Mouse (Mus musculus) heart, embryonic 13.5 days (tissue): ENCODE results near the gene Dph5. TPM values are rescaled to one million over a fixed set of nuclear protein-coding genes. Genes with fewer than 3 reads are reported as not detected.

ENCODE experiments used
- ATAC-seq: fragments of 200-750 bp; cut with Nextera tagmentation; 2 replicates; pipeline ENCODE4 v1.8.0; 2017; ENCODE audit warnings: moderate TSS enrichment; ENCODE audit not compliant: insufficient number of reproducible peaks, low FRiP score, low TSS enrichment; ENCODE audit errors: extremely low read depth
- H3K27ac ChIP-seq: fragments of 300-500 bp; sonication (generic); replicated peaks from 2 replicates; pipeline ENCODE4 v1.5.1; 2015; ENCODE audit warnings: moderate library complexity, mild to moderate bottlenecking, inconsistent platforms
- H3K27me3 ChIP-seq: fragments of 300-500 bp; sonication (generic); replicated peaks from 2 replicates; pipeline ENCODE4 v1.6.1; 2015; ENCODE audit warnings: mild to moderate bottlenecking, inconsistent platforms
- H3K36me3 ChIP-seq: fragments of 300-500 bp; sonication (generic); 2 replicates; pipeline ENCODE4 v1.6.1; 2015; ENCODE audit warnings: mild to moderate bottlenecking, inconsistent platforms
- H3K4me1 ChIP-seq: fragments of 300-500 bp; sonication (generic); 2 replicates; pipeline ENCODE4 v1.6.1; 2015; ENCODE audit warnings: inconsistent platforms
- H3K4me2 ChIP-seq: fragments of 300-500 bp; sonication (generic); 2 replicates; pipeline ENCODE4 v1.6.1; 2015; ENCODE audit warnings: inconsistent platforms, mild to moderate bottlenecking, moderate library complexity
- H3K4me3 ChIP-seq: fragments of 300-500 bp; sonication (generic); 2 replicates; pipeline ENCODE4 v1.5.1; 2015; ENCODE audit warnings: moderate library complexity, mild to moderate bottlenecking, inconsistent platforms
- H3K9ac ChIP-seq: fragments of 300-500 bp; sonication (generic); 2 replicates; pipeline ENCODE4 v1.6.1; 2015; ENCODE audit warnings: inconsistent platforms, mild to moderate bottlenecking, moderate library complexity
- H3K9me3 ChIP-seq: fragments of 300-500 bp; sonication (generic); 2 replicates; pipeline ENCODE4 v1.6.1; 2016; ENCODE audit warnings: inconsistent platforms
- WGBS: fragments of 180-500 bp; shearing (Covaris S2); methylation state at CpG from one replicate; pipeline ENCODE4 v1.1.7; 2015; ENCODE audit warnings: mixed read lengths; 5-methylcytosine and 5-hydroxymethylcytosine counted together
- polyA plus RNA-seq: library from polyadenylated mRNA; unstranded; fragments of >200 nt; fragmentation: Nextera tagmentation; extraction: Ambion mirVana; gene quantifications from 2 replicates; pipeline ENCODE4 v1.2.1, GENCODE M21; 2015

Dph5 gene
- polyA plus RNA-seq, result 17.5 and 18.7 TPM in 2 replicates

DNA sequence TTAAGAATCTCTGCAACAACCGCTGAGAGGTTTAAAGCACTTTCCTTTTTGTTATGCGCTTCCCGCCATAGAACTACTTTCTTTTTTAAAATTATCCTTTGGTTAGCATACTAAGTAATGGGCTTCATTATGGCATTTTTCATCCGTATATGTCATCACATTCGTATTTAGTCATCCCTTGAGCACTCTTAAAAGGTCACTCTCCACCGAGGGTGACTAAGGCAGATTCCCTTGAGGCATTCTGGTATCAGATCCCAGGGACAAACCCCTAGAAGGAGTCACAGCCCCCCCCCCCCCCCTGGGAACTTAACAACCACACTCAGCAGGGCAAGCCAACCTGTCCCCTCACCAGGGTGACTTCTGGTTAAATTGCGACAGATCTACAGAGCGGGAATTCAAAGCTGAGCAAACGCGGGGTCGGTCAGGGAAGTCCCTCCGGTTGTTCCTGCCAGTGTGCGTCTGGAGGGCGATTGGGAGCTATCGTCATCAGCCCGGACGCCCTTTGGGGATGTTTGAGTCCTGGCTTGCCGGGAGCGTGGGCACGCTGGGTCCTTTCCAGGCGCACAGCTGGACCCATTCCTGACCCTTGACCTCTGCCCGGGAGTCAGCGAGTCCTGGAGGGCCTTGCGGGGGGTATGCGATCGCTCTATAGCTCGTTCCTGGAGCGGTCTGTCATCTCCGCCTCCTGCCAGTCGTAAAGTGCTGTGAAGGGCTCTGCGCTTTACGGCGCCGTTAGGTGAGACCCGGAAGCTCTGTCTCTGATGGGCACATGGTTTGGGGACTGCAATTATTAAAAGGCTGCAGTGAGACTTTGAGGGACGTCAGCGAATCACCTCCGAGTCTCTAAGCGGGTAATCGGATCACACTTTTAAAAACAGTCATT lies at the start of gene Dph5:
TSS of gene Dph5 (plus strand) at position 411 of the 883 bp plus-strand sequence.
- Histone ChIP-seq H3K4me3 (peak within 1 kb of the TSS; percentile 84), H3K9me3 (no peaks in the 10 kb centered on the region), H3K27ac (peak within 1 kb of the TSS; percentile 87), H3K4me2 (peak within 1 kb of the TSS; percentile 91), H3K4me1 (peaks cover 7% of the 10 kb centered on the region), H3K27me3 (no peaks in the 10 kb centered on the region), H3K36me3 (peaks cover 6% of the 10 kb centered on the region; the same call in 1 of the 2 replicates), H3K9ac (peak within 1 kb of the TSS; percentile 90)
- 1% methylated on average over 40 of the region's 40 CpGs for WGBS
- ATAC-seq, result peak; percentile 77

DNA sequence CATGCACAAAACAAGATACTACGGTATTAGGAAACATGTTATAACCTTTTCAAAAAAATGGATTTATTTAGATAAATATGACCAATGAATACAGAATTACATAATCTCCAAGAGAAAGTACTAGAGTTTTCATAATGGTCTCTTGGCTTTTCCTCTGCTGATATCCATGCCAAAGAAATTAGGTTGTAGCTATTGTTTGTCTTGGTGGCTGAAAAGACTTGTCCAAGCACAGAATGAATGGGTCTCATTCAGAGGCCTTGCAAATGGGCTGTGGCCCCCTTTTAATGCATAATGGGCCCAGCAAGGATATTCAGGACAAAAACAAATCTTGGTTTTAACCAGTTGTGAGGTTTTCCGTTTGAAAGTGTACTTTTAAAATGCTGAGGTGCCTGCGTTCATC lies 43.1 kb upstream of the Dph5 start:
- H3K9me3 ChIP-seq, result no peaks in the 10 kb centered on the region
- H3K4me3 ChIP-seq, result no peak overlapping the region
- no peak overlapping the region for H3K4me2 ChIP-seq
- ATAC-seq, result no peak
- no peaks in the 10 kb centered on the region for H3K36me3 ChIP-seq
- no peaks in the 10 kb centered on the region for H3K4me1 ChIP-seq
- no peak overlapping the region for H3K9ac ChIP-seq
- H3K27ac ChIP-seq, result no peak overlapping the region
- WGBS, result 76% methylated on average over 3 of the region's 3 CpGs
- no peaks in the 10 kb centered on the region for H3K27me3 ChIP-seq

DNA sequence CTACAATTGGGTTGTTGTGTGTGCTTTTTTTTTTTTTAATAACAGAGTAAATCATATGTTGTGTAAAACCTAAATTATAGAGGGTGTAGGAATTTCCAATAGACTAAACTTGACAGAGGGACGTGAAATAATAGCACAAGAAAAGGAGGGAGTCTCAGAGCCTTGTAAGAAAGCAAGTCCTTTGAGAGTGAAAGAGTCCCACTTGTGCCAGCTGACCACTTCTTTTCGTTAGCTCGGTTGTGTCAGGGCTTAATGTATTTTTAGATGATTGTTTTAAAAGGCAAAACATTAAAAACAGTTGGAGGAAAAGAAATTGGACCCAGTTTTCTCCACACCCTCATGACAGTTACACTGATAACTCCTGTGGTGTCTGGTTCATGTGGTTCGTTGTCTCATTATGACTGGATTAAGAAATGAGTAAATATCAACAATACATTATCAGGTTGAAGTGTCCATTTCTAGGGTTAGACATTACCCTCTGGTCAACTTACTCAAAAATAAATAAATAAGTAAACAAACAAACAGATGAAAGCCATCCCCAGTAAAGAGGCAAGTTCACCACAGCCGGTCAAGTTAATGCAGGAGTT lies 42.5 kb upstream of the Dph5 start:
- ATAC-seq, result no peak
- H3K9me3 ChIP-seq, result no peaks in the 10 kb centered on the region
- no peak overlapping the region for H3K9ac ChIP-seq
- H3K36me3 ChIP-seq, result no peaks in the 10 kb centered on the region
- no peak overlapping the region for H3K4me3 ChIP-seq
- no peak overlapping the region for H3K27ac ChIP-seq
- 70% methylated on average over 5 of the region's 5 CpGs for WGBS
- no peaks in the 10 kb centered on the region for H3K27me3 ChIP-seq
- H3K4me2 ChIP-seq, result no peak overlapping the region
- H3K4me1 ChIP-seq, result no peaks in the 10 kb centered on the region

DNA sequence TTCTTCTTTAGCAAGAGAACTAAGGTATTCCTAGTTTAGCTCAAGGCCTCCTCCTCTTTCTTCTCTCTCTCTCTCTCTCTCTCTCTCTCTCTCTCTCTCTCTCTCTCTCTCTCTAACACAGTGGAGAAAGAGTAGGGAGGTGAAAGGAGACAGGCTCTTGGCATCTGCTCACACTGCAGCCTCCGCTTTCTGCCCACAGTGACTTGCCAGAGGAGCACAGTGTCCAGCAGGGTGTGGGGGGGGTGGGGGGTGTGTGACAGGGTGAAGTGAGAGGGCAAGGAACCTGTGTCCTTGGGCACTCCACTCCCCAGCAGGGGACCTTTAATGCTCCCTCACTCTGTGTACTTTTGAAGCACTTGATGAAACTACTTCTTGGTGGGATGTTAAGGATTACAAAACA lies 41.9 kb upstream of the Dph5 start:
- H3K27me3 ChIP-seq, result no peaks in the 10 kb centered on the region
- no peaks in the 10 kb centered on the region for H3K4me1 ChIP-seq
- no peaks in the 10 kb centered on the region for H3K9me3 ChIP-seq
- H3K36me3 ChIP-seq, result no peaks in the 10 kb centered on the region
- H3K27ac ChIP-seq, result no peak overlapping the region
- ATAC-seq, result no peak
- H3K4me2 ChIP-seq, result no peak overlapping the region
- WGBS, result 56% methylated on average over 1 of the region's 1 CpGs
- no peak overlapping the region for H3K9ac ChIP-seq
- no peak overlapping the region for H3K4me3 ChIP-seq

DNA sequence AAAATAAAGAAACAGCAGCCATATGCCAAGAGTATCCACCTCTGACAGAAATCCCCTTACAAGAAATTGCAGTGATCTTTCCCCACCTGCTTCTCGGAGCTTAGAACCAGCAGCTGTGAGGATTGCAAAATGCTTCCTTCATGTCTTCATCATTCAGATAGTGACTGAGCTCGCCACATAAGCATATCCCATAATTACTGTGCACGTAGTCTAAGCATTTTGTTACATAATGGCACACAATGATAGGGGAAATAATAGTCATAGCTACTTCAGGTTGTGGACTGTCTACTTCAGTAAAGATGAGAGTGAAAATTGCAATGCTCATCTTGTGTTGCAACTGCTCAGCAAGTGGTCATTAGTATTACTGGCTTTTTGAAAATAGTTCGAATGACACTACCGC lies 41.5 kb upstream of the Dph5 start:
- 82% methylated on average over 5 of the region's 5 CpGs for WGBS
- no peak for ATAC-seq

DNA sequence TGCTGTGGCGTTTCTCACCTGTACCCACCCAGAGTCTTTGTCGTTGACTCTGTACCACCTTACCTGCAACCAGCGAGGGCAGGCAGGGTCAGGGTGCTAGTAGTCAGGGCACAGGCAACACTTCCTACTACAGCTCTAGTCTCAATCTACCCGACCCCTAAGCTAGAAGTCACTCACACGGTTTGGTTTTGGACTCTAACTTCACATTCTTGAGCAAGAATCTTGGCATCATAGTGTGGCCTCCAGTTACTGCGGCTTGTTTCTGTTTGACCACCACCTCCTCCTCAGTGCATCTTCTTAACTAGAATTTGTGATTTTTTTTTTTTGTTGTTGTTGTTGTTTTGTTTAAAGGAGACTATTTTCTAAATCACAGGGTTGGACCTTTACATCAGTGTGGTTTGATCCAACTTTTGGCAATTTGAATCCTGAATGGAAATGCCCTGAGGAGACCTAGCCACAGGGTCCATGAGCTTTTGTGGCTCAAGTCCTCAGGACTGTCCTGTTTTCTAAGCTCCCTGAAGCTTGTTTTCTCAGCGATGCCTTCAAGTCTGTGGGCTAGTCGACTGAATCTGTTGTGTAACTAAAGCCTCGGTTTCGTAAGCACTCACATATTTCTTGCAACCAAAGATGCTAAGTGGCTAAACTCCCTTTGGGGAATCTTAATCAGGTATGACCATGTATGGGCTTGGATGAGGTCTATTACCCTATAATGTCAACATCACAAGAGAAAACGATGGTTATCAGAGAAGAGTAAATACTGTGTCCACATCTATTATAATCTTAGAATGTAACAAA lies 38.8 kb upstream of the Dph5 start:
- ATAC-seq, result no peak
- Histone ChIP-seq H3K4me1 (no peaks in the 10 kb centered on the region), H3K4me2 (no peak overlapping the region), H3K9me3 (no peaks in the 10 kb centered on the region), H3K4me3 (no peak overlapping the region), H3K36me3 (no peaks in the 10 kb centered on the region), H3K27me3 (no peaks in the 10 kb centered on the region), H3K9ac (no peak overlapping the region), H3K27ac (no peak overlapping the region)
- WGBS, result 81% methylated on average over 11 of the region's 11 CpGs

More for the DNA sequence above, 41.5 kb upstream of the Dph5 start:
- no peaks in the 10 kb centered on the region for H3K27me3 ChIP-seq
- no peak overlapping the region for H3K9ac ChIP-seq
- no peak overlapping the region for H3K4me2 ChIP-seq
- H3K4me3 ChIP-seq, result no peak overlapping the region
- no peaks in the 10 kb centered on the region for H3K9me3 ChIP-seq
- no peaks in the 10 kb centered on the region for H3K4me1 ChIP-seq
- no peaks in the 10 kb centered on the region for H3K36me3 ChIP-seq
- no peak overlapping the region for H3K27ac ChIP-seq

DNA sequence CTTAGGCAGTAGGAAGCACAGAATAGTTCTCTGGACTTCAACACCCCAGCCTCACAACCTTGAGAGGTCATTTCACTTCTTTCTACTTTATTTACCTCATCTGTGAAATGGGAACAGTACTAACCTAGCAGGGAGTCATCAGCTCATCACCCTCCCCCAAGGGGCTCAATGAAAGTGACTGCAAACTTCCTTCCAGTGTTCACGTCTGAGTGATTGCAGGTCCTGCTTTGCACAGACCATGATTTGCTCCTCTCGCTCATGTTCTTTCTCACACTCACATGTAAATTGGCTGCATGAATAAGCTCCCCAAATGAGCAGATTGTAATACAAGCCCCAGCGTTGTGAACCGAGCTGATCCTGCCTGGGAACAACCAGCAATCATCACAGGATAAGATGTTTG lies 36.7 kb upstream of the Dph5 start:
- Histone ChIP-seq H3K4me2 (no peak overlapping the region), H3K27me3 (no peaks in the 10 kb centered on the region), H3K4me1 (no peaks in the 10 kb centered on the region), H3K4me3 (no peak overlapping the region), H3K27ac (no peak overlapping the region), H3K36me3 (no peaks in the 10 kb centered on the region), H3K9me3 (no peaks in the 10 kb centered on the region), H3K9ac (no peak overlapping the region)
- 66% methylated on average over 4 of the region's 4 CpGs for WGBS
- no peak for ATAC-seq

DNA sequence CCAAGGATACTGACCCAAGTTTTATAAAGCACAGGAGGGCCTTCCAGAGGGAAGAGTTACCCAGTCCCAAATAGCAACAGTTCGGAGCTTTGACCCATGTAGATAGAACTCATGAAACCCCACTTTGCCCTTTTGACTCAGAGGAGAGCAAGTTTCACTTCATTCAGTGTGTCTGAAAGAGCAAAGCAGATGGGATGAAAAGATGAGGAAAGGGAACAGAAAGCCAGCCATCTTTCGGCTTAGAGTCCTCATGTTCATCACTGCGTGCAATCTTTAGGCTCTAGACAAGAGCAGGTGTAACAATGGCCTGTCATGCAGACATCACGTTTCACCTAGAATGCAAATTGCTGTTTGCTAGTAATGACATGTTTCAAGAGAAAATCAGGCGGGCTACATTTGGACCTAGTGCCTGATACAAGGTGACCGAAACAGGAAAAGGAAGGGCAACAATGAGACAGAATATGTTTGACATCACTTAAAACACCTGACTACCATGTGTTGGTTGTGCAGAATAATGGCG lies 32.9 kb upstream of the Dph5 start:
- no peaks in the 10 kb centered on the region for H3K4me1 ChIP-seq
- no peak for ATAC-seq
- H3K4me3 ChIP-seq, result no peak overlapping the region
- no peak overlapping the region for H3K4me2 ChIP-seq
- H3K36me3 ChIP-seq, result no peaks in the 10 kb centered on the region
- H3K9ac ChIP-seq, result no peak overlapping the region
- H3K9me3 ChIP-seq, result no peaks in the 10 kb centered on the region
- no peak overlapping the region for H3K27ac ChIP-seq
- H3K27me3 ChIP-seq, result no peaks in the 10 kb centered on the region
- 88% methylated on average over 7 of the region's 7 CpGs for WGBS

DNA sequence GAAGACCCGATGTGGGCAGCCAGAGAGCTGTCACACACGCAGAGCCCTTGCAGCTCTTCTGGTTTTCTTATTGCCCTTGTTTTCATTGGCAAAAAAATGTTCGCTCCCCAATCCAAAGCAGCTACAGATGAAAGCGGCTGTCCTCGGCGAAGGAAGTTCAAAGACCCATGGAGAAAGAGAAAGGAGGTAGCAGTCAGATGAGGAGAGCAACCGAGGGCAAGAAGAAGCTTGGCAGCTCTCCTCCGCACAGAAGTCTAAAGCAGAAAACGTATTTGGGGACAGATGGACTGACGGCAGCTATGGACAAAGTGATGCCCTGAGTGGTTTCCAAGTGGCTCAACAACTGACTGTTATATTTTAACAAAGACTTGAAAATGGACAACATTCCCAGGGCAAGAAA lies 32.1 kb upstream of the Dph5 start:
- Histone ChIP-seq H3K4me3 (no peak overlapping the region), H3K27me3 (no peaks in the 10 kb centered on the region), H3K9ac (no peak overlapping the region), H3K36me3 (no peaks in the 10 kb centered on the region), H3K27ac (no peak overlapping the region), H3K9me3 (no peaks in the 10 kb centered on the region), H3K4me1 (no peaks in the 10 kb centered on the region), H3K4me2 (no peak overlapping the region)
- WGBS, result 60% methylated on average over 10 of the region's 10 CpGs
- no peak for ATAC-seq

DNA sequence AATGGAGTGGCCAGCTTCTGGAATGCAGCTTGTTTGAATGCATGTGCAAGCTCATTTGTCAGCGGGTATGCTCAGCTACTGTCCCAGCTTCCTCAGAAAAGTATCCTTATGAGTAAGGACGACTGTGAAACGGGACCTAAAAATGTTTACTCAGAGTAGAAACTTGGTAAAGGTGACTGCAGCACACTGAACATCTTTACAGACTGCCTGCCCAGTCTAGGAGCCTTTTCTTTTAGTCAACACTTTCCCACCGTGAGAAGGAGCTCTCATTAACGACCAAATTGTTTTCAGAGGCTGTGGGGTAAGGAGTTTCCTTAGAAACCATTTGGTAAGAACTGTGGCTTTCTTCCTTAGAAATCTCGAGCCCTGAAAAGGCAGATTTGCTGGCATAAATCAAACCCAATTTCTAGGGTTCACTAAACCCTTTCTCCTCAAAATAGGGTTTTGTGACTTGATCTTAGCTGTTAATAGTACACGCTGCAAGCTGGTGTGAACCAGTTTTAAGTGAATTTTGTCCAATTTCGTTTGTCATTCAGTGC lies 31.1 kb upstream of the Dph5 start:
- no peaks in the 10 kb centered on the region for H3K4me1 ChIP-seq
- 0 out of 2 replicates have a peak overlapping the region, but pooled peaks have one; percentile 4 for H3K4me2 ChIP-seq
- H3K9ac ChIP-seq, result no peak overlapping the region
- no peak overlapping the region for H3K27ac ChIP-seq
- no peaks in the 10 kb centered on the region for H3K9me3 ChIP-seq
- no peaks in the 10 kb centered on the region for H3K27me3 ChIP-seq
- no peaks in the 10 kb centered on the region for H3K36me3 ChIP-seq
- 30% methylated on average over 8 of the region's 8 CpGs for WGBS
- H3K4me3 ChIP-seq, result no peak overlapping the region
- no peak for ATAC-seq

DNA sequence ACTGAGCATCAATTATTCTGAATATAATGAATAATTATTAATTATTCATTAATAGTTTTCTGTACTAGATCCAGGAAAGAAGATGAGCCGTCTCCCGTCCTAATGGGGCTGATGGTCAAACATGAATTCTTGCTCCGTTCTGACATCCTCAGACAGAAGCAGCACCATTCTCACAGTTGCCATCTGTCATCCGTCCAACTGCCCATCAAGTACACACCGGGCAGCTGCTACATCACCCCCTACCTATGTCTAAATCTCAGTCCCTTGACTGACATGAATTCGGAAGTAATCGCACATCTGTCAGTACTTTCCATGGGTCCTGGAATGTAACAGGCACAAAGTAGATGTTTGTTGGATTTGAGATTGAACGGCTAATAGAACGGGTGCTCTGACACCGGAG lies 30.2 kb upstream of the Dph5 start:
- no peaks in the 10 kb centered on the region for H3K9me3 ChIP-seq
- no peak overlapping the region for H3K4me3 ChIP-seq
- no peak overlapping the region for H3K4me2 ChIP-seq
- H3K27me3 ChIP-seq, result no peaks in the 10 kb centered on the region
- 84% methylated on average over 10 of the region's 10 CpGs for WGBS
- H3K9ac ChIP-seq, result no peak overlapping the region
- no peak overlapping the region for H3K27ac ChIP-seq
- no peaks in the 10 kb centered on the region for H3K4me1 ChIP-seq
- no peak for ATAC-seq
- H3K36me3 ChIP-seq, result no peaks in the 10 kb centered on the region
